Mouse (Mus musculus) intestine, embryonic 14.5 days (tissue): ENCODE measurements around the gene Rab4a. TPM values are rescaled to one million over a fixed set of nuclear protein-coding genes. Genes with fewer than 3 reads are reported as not detected.

Experiments used
- ATAC-seq: fragments of 200-750 bp; cut with Nextera tagmentation; replicated peaks from 2 replicates; pipeline ENCODE4 v1.8.0; 2017; ENCODE audit warnings: low read depth, moderate number of reproducible peaks, moderate TSS enrichment, moderate library complexity; ENCODE audit not compliant: low FRiP score, low TSS enrichment
- DNase-seq: peaks from one replicate; pipeline ENCODE4 v3.0.0-alpha.2; 2018; ENCODE audit warnings: low spot score
- H3K27ac ChIP-seq: fragments of 300-500 bp; sonication (generic); 2 replicates; pipeline ENCODE4 v1.5.1; 2014; ENCODE audit warnings: low read depth, mild to moderate bottlenecking, control low read depth
- H3K27me3 ChIP-seq: fragments of 300-500 bp; sonication (generic); replicated peaks from 2 replicates; pipeline ENCODE4 v1.6.1; 2014; ENCODE audit warnings: low read length, control low read depth; ENCODE audit not compliant: control insufficient read depth, insufficient read depth
- H3K36me3 ChIP-seq: fragments of 300-500 bp; sonication (generic); 2 replicates; pipeline ENCODE4 v1.6.1; 2014; ENCODE audit warnings: low read length, control low read depth; ENCODE audit not compliant: control insufficient read depth, insufficient read depth
- H3K4me1 ChIP-seq: fragments of 300-500 bp; sonication (generic); replicated peaks from 2 replicates; pipeline ENCODE4 v1.6.1; 2014; ENCODE audit warnings: low read length, control low read depth, mixed read lengths; ENCODE audit not compliant: control insufficient read depth, insufficient read depth
- H3K4me2 ChIP-seq: fragments of 300-500 bp; sonication (generic); 2 replicates; pipeline ENCODE4 v1.6.1; 2014; ENCODE audit warnings: low read length
- H3K4me3 ChIP-seq: fragments of 300-500 bp; sonication (generic); 2 replicates; pipeline ENCODE4 v1.5.1; 2014; ENCODE audit warnings: low read depth, low read length, control low read depth, mixed read lengths
- H3K9ac ChIP-seq: fragments of 300-500 bp; sonication (generic); 2 replicates; pipeline ENCODE4 v1.6.1; 2014; ENCODE audit warnings: mild to moderate bottlenecking, low read length
- H3K9me3 ChIP-seq: fragments of 300-500 bp; sonication (generic); 2 replicates; pipeline ENCODE4 v1.6.1; 2016; ENCODE audit warnings: low read length, control low read depth; ENCODE audit not compliant: control insufficient read depth
- WGBS: fragments of 180-500 bp; shearing (Covaris S2); extraction: QIAGEN DNeasy Blood & Tissue Kit; methylation state at CpG from one replicate; pipeline ENCODE4 v1.1.7; 2014; 5-methylcytosine and 5-hydroxymethylcytosine counted together
- polyA plus RNA-seq: library from polyadenylated mRNA; unstranded; fragments of >200 nt; fragmentation: Nextera tagmentation; extraction: Ambion mirVana; gene quantifications from 2 replicates; pipeline ENCODE4 v1.2.1, GENCODE M21; 2014

Gene Rab4a
- polyA plus RNA-seq, 1 experiment from 2014 or later, result 52.0 TPM

DNA sequence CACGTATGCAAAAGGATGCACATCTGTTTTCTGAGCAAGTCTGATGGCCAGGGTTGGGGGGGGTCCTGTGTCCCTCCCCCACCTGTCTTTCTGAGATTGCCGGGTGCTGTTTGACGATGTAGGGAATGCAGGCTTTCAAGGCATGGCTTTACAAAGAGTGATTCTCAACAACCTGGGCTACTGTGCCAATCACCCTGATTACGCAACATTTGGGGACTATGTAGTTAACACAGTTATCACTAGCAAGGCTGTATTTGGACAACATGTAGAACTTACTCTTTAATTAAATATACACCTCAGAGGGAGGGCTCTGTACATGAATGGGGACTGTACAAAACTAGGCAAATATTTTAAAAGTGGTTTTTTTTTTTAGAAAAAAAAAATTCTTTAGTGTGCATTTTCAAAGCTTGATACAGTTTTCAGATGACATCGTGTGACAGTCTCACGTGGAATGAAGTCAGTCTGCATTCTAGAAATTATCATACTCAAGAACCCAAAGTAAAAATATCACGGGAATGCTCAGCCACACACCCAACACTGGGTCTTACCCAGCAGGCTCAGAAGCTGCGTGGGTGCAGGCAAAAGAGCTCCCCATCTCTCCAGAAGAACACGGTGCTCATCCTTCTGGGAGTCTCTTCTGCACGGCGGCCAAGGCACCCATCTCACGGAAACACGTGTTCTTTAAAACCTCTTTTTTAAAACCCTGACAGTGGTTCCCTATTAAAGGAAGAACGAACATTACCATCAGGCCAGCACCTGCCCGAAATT is 35.0 kb downstream of the Rab4a start:
- no peak overlapping the region for H3K4me3 ChIP-seq
- DNase-seq, result no peak
- no peak for ATAC-seq

GRCm38 (mm10) chr8:123842086-123842485 is 36.3 kb downstream of the Rab4a start:
- Histone ChIP-seq H3K9ac (no peak overlapping the region), H3K27me3 (no peaks in the 10 kb centered on the region), H3K9me3 (no peaks in the 10 kb centered on the region), H3K27ac (no peak overlapping the region), H3K4me1 (no peaks in the 10 kb centered on the region), H3K36me3 (0 out of 2 replicates have a peak, but pooled peaks cover 11% of the 10 kb centered on the region), H3K4me2 (no peak overlapping the region), H3K4me3 (no peak overlapping the region)
- ATAC-seq (no peak), DNase-seq (no peak)
- 88% methylated on average over 12 of the region's 12 CpGs for WGBS

More for the DNA sequence above, 35.0 kb downstream of the Rab4a start:
- H3K27ac ChIP-seq, result no peak overlapping the region
- peaks cover 21% of the 10 kb centered on the region; the same call in 1 of the 2 replicates for H3K36me3 ChIP-seq
- 92% methylated on average over 15 of the region's 15 CpGs for WGBS
- no peak overlapping the region for H3K9ac ChIP-seq
- H3K4me2 ChIP-seq, result no peak overlapping the region
- no peaks in the 10 kb centered on the region for H3K4me1 ChIP-seq
- H3K9me3 ChIP-seq, result no peaks in the 10 kb centered on the region
- no peaks in the 10 kb centered on the region for H3K27me3 ChIP-seq

GRCm38 (mm10) chr8:123844341-123844740 is 38.6 kb downstream of the Rab4a start:
- Histone ChIP-seq H3K4me2 (no peak overlapping the region), H3K4me3 (no peak overlapping the region), H3K4me1 (no peaks in the 10 kb centered on the region), H3K27ac (no peak overlapping the region), H3K36me3 (0 out of 2 replicates have a peak, but pooled peaks cover 4% of the 10 kb centered on the region), H3K9me3 (no peaks in the 10 kb centered on the region), H3K27me3 (no peaks in the 10 kb centered on the region), H3K9ac (no peak overlapping the region)
- ATAC-seq (no peak), DNase-seq (no peak)
- WGBS, result 75% methylated on average over 7 of the region's 7 CpGs

DNA sequence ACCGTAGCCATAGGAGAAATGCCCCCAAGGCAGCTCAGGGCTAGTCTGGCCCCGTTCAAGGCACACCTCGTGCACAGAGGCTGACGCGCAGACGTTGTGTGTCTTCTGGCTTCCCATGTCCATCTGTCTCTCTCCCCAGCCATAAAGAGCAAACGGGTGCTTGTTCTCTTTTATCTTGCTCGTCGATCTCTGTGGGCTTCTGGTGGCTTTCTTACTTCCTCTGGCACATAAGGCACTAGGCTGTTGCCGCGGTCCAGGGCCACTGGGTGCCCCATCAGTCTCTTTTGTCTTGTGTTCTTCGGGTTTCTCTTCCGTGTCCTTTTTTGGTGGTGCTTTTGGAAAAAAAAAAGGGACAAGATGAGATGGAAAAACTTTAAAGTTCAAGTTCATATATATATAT is 39.3 kb downstream of the Rab4a start:
- Histone ChIP-seq H3K4me1 (no peaks in the 10 kb centered on the region), H3K4me2 (no peak overlapping the region), H3K4me3 (no peak overlapping the region), H3K27me3 (no peaks in the 10 kb centered on the region), H3K36me3 (0 out of 2 replicates have a peak, but pooled peaks cover 4% of the 10 kb centered on the region), H3K27ac (no peak overlapping the region), H3K9ac (no peak overlapping the region), H3K9me3 (no peaks in the 10 kb centered on the region)
- no peak for ATAC-seq
- no peak for DNase-seq
- WGBS, result 91% methylated on average over 13 of the region's 13 CpGs

DNA sequence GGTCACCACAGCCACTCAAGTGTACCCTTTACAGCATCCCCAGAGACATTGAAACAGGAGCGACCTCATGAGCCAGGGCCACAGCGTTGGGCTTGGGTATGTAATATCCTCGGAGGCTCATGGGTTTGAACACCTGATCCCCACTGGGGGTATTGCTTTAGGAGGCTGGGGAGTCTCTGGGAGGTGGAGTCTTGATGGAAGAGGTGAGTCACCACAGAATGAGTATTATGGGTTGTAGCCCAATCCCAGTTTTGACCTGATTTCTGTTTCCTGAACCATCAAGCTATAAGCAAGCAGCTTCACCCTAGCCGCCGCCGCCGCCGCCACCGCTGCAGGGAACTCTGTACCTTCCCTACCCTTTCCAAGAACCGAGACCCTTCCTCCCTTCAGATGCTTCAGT is 40.2 kb downstream of the Rab4a start:
- no peaks in the 10 kb centered on the region for H3K9me3 ChIP-seq
- H3K4me3 ChIP-seq, result no peak overlapping the region
- 0 out of 2 replicates have a peak, but pooled peaks cover 4% of the 10 kb centered on the region for H3K36me3 ChIP-seq
- H3K4me1 ChIP-seq, result no peaks in the 10 kb centered on the region
- no peaks in the 10 kb centered on the region for H3K27me3 ChIP-seq
- 92% methylated on average over 10 of the region's 10 CpGs for WGBS
- H3K9ac ChIP-seq, result no peak overlapping the region
- ATAC-seq (no peak), DNase-seq (no peak)
- no peak overlapping the region for H3K4me2 ChIP-seq
- H3K27ac ChIP-seq, result no peak overlapping the region

GRCm38 (mm10) chr8:123846509-123846908 is 40.7 kb downstream of the Rab4a start:
- Histone ChIP-seq H3K4me1 (no peaks in the 10 kb centered on the region), H3K9me3 (no peaks in the 10 kb centered on the region), H3K27ac (no peak overlapping the region), H3K9ac (no peak overlapping the region), H3K27me3 (no peaks in the 10 kb centered on the region), H3K4me3 (no peak overlapping the region), H3K36me3 (no peaks in the 10 kb centered on the region), H3K4me2 (no peak overlapping the region)
- ATAC-seq (no peak), DNase-seq (no peak)
- 83% methylated on average over 12 of the region's 12 CpGs for WGBS

DNA sequence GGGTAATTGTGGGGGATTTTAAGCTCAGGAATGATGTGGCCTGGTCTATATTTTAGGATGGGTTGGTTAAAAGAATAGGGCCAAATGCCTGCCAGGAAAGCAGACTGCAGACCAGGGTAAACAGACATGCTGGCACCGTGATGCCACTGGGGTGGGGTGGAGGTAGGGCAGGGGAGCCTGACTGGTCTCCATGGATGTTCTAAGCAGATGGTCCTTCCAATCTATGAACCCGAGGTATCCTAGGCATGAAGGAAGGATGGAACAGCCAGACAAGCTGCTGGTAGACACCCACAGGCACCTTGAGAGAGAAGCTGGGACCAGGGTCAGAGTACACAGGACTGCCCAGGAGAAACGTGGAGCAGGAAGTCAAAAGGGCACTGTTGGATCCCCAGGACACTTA is 41.8 kb downstream of the Rab4a start:
- Histone ChIP-seq H3K9me3 (no peaks in the 10 kb centered on the region), H3K36me3 (no peaks in the 10 kb centered on the region), H3K4me2 (no peak overlapping the region), H3K4me1 (no peaks in the 10 kb centered on the region), H3K27ac (no peak overlapping the region), H3K4me3 (no peak overlapping the region), H3K27me3 (no peaks in the 10 kb centered on the region), H3K9ac (no peak overlapping the region)
- WGBS, result 65% methylated on average over 3 of the region's 3 CpGs
- no peak for ATAC-seq
- DNase-seq, result no peak

- 79% methylated on average over 4 of the region's 4 CpGs for WGBS
- Histone ChIP-seq H3K4me3 (no peak overlapping the region), H3K9ac (no peak overlapping the region), H3K4me2 (no peak overlapping the region), H3K36me3 (no peaks in the 10 kb centered on the region), H3K9me3 (no peaks in the 10 kb centered on the region), H3K27ac (no peak overlapping the region), H3K4me1 (no peaks in the 10 kb centered on the region), H3K27me3 (no peaks in the 10 kb centered on the region)
- ATAC-seq, result no peak
- DNase-seq, result no peak
Observed at GRCm38 (mm10) chr8:123849352-123849751, 43.6 kb downstream of the Rab4a start.

GRCm38 (mm10) chr8:123851590-123851989 is 45.8 kb downstream of the Rab4a start:
- Histone ChIP-seq H3K36me3 (no peaks in the 10 kb centered on the region), H3K4me1 (no peaks in the 10 kb centered on the region), H3K9ac (no peak overlapping the region), H3K4me3 (no peak overlapping the region), H3K27ac (no peak overlapping the region), H3K9me3 (0 out of 2 replicates have a peak, but pooled peaks cover 3% of the 10 kb centered on the region), H3K27me3 (no peaks in the 10 kb centered on the region), H3K4me2 (no peak overlapping the region)
- WGBS, result 38% methylated on average over 5 of the region's 5 CpGs
- DNase-seq (no peak), ATAC-seq (no peak)
